Mouse (Mus musculus) kidney, postnatal 0 days (tissue): Measurements from ENCODE around the gene Zpbp. TPM values are rescaled to one million over a fixed set of nuclear protein-coding genes. Genes with fewer than 3 reads are reported as not detected.

Experiments used
- ATAC-seq: fragments of 200-750 bp; cut with Nextera tagmentation; replicated peaks from 2 replicates; pipeline ENCODE4 v1.8.0; 2017; ENCODE audit warnings: low read depth, moderate number of reproducible peaks, moderate TSS enrichment, moderate library complexity; ENCODE audit not compliant: low FRiP score
- DNase-seq: peaks from one replicate; pipeline ENCODE4 v3.0.0-alpha.2; 2016; ENCODE audit warnings: low spot score
- H3K27ac ChIP-seq: fragments of 300-500 bp; sonication (generic); 2 replicates; pipeline ENCODE4 v1.5.1; 2014; ENCODE audit warnings: mild to moderate bottlenecking
- H3K27me3 ChIP-seq: fragments of 300-500 bp; sonication (generic); 2 replicates; pipeline ENCODE4 v1.6.1; 2014; ENCODE audit warnings: low read length, mixed read lengths; ENCODE audit not compliant: insufficient read depth
- H3K36me3 ChIP-seq: fragments of 300-500 bp; sonication (generic); 2 replicates; pipeline ENCODE4 v1.6.1; 2014; ENCODE audit warnings: low read length, mixed read lengths; ENCODE audit not compliant: insufficient read depth
- H3K4me1 ChIP-seq: fragments of 300-500 bp; sonication (generic); replicated peaks from 2 replicates; pipeline ENCODE4 v1.6.1; 2014; ENCODE audit warnings: antibody characterized with exemption, low read length, mixed read lengths; ENCODE audit not compliant: insufficient read depth
- H3K4me2 ChIP-seq: fragments of 300-500 bp; sonication (generic); 2 replicates; pipeline ENCODE4 v1.6.1; 2014; ENCODE audit warnings: mild to moderate bottlenecking, low read length, moderate library complexity, mixed read lengths
- H3K4me3 ChIP-seq: fragments of 300-500 bp; sonication (generic); replicated peaks from 2 replicates; pipeline ENCODE4 v1.5.1; 2014; ENCODE audit warnings: low read depth, low read length
- H3K9ac ChIP-seq: fragments of 300-500 bp; sonication (generic); 2 replicates; pipeline ENCODE4 v1.6.1; 2014; ENCODE audit warnings: low read depth, low read length
- H3K9me3 ChIP-seq: fragments of 300-500 bp; sonication (generic); replicated peaks from 2 replicates; pipeline ENCODE4 v1.6.1; 2016; ENCODE audit warnings: low read length, inconsistent platforms, mixed read lengths
- CTCF ChIP-seq: IDR thresholded peaks from 2 replicates; pipeline ENCODE4 v1.5.1; 2016; ENCODE audit warnings: antibody characterized with exemption, low read depth, mild to moderate bottlenecking, moderate library complexity
- WGBS: fragments of 180-500 bp; shearing (Covaris S2); extraction: QIAGEN DNeasy Blood & Tissue Kit; methylation state at CpG from one replicate; pipeline ENCODE4 v1.1.7; 2014; 5-methylcytosine and 5-hydroxymethylcytosine counted together
- polyA plus RNA-seq: library from polyadenylated mRNA; unstranded; fragments of >200 nt; fragmentation: Nextera tagmentation; extraction: Ambion mirVana; gene quantifications from 2 replicates; pipeline ENCODE4 v1.2.1, GENCODE M21; 2015

Zpbp gene
- polyA plus RNA-seq, 1 experiment from 2014 or later, result 0.68 TPM

- no peak for DNase-seq
- H3K4me3 ChIP-seq, result no peak overlapping the region
- no peaks in the 10 kb centered on the region for H3K27me3 ChIP-seq
These were observed 69.0 kb downstream of the Zpbp start for GRCm38 (mm10) chr11:11393164-11393563.

GRCm38 (mm10) chr11:11371305-11371704 is 90.9 kb downstream of the Zpbp start:
- no peak overlapping the region for H3K27ac ChIP-seq
- H3K27me3 ChIP-seq, result no peaks in the 10 kb centered on the region
- H3K9ac ChIP-seq, result no peak overlapping the region
- no peaks in the 10 kb centered on the region for H3K36me3 ChIP-seq
- no peaks in the 10 kb centered on the region for H3K4me1 ChIP-seq
- H3K4me3 ChIP-seq, result no peak overlapping the region
- WGBS, result 87% methylated on average over 5 of the region's 5 CpGs
- no peaks in the 10 kb centered on the region for H3K9me3 ChIP-seq
- TF ChIP-seq CTCF, result no peak
- DNase-seq, result no peak
- no peak overlapping the region for H3K4me2 ChIP-seq
- ATAC-seq, result no peak

More at GRCm38 (mm10) chr11:11393164-11393563, 69.0 kb downstream of the Zpbp start:
- H3K27ac ChIP-seq, result no peak overlapping the region
- no peak for TF ChIP-seq CTCF
- H3K9ac ChIP-seq, result no peak overlapping the region
- ATAC-seq, result no peak
- no peak overlapping the region for H3K4me2 ChIP-seq
- whole genome bisulfite sequencing, result 90% methylated on average over 10 of the region's 10 CpGs
- no peaks in the 10 kb centered on the region for H3K4me1 ChIP-seq
- H3K9me3 ChIP-seq, result no peaks in the 10 kb centered on the region
- no peaks in the 10 kb centered on the region for H3K36me3 ChIP-seq

GRCm38 (mm10) chr11:11283512-11283911 is 178.7 kb downstream of the Zpbp start:
- Histone ChIP-seq H3K4me3 (no peak overlapping the region), H3K27me3 (no peaks in the 10 kb centered on the region), H3K9me3 (no peaks in the 10 kb centered on the region), H3K4me1 (no peaks in the 10 kb centered on the region), H3K27ac (no peak overlapping the region), H3K9ac (no peak overlapping the region), H3K4me2 (no peak overlapping the region), H3K36me3 (no peaks in the 10 kb centered on the region)
- 60% methylated on average over 3 of the region's 3 CpGs for WGBS
- peak; percentile 1 for DNase-seq
- no peak for TF ChIP-seq CTCF
- no peak for ATAC-seq

- H3K27ac ChIP-seq, result no peak overlapping the region
- no peak overlapping the region for H3K4me3 ChIP-seq
- no peak overlapping the region for H3K9ac ChIP-seq
- no peaks in the 10 kb centered on the region for H3K27me3 ChIP-seq
- H3K9me3 ChIP-seq, result no peaks in the 10 kb centered on the region
- ATAC-seq (no peak), DNase-seq (no peak)
- H3K4me1 ChIP-seq, result no peaks in the 10 kb centered on the region
- H3K4me2 ChIP-seq, result no peak overlapping the region
- TF ChIP-seq CTCF, result no peak
- H3K36me3 ChIP-seq, result no peaks in the 10 kb centered on the region
These were observed 182.1 kb downstream of the Zpbp start for GRCm38 (mm10) chr11:11280128-11280527.

- no peak overlapping the region for H3K4me2 ChIP-seq
- 77% methylated on average over 1 of the region's 1 CpGs for whole genome bisulfite sequencing
- no peak overlapping the region for H3K27ac ChIP-seq
- no peak for DNase-seq
- H3K9ac ChIP-seq, result no peak overlapping the region
- no peak for ATAC-seq
- H3K27me3 ChIP-seq, result no peaks in the 10 kb centered on the region
- no peak for TF ChIP-seq CTCF
- no peaks in the 10 kb centered on the region for H3K9me3 ChIP-seq
- H3K4me3 ChIP-seq, result no peak overlapping the region
- no peaks in the 10 kb centered on the region for H3K36me3 ChIP-seq
- no peaks in the 10 kb centered on the region for H3K4me1 ChIP-seq
These were observed 204.9 kb downstream of the Zpbp start for GRCm38 (mm10) chr11:11257348-11257747.

GRCm38 (mm10) chr11:11242694-11243377 is 219.4 kb downstream of the Zpbp start:
- no peaks in the 10 kb centered on the region for H3K36me3 ChIP-seq
- DNase-seq, result no peak
- H3K4me3 ChIP-seq, result no peak overlapping the region
- no peak overlapping the region for H3K4me2 ChIP-seq
- no peak for ATAC-seq
- no peaks in the 10 kb centered on the region for H3K27me3 ChIP-seq
- 65% methylated on average over 6 of the region's 6 CpGs for WGBS
- H3K9ac ChIP-seq, result no peak overlapping the region
- H3K4me1 ChIP-seq, result no peaks in the 10 kb centered on the region
- no peak overlapping the region for H3K27ac ChIP-seq
- H3K9me3 ChIP-seq, result no peaks in the 10 kb centered on the region
- TF ChIP-seq CTCF, result no peak

GRCm38 (mm10) chr11:11239346-11239745 is 222.9 kb downstream of the Zpbp start:
- Histone ChIP-seq H3K36me3 (no peaks in the 10 kb centered on the region), H3K27ac (no peak overlapping the region), H3K9me3 (no peaks in the 10 kb centered on the region), H3K4me1 (no peaks in the 10 kb centered on the region), H3K4me2 (no peak overlapping the region), H3K9ac (no peak overlapping the region), H3K4me3 (no peak overlapping the region), H3K27me3 (no peaks in the 10 kb centered on the region)
- DNase-seq (no peak), ATAC-seq (no peak)
- peak; percentile 53 for TF ChIP-seq CTCF
- WGBS, result 86% methylated on average over 1 of the region's 1 CpGs

Other genes with a start within 250 kb of the Zpbp start
- gene Spata48, start 314 bp downstream of the Zpbp start, polyA plus RNA-seq, result 2.3 and 2.9 TPM in 2 replicates
- gene 4930512M02Rik, start 165.4 kb upstream of the Zpbp start, polyA plus RNA-seq, result not detected in 2 replicates
- 0.32 and 0.63 TPM in 2 replicates for gene Ikzf1, start 222.6 kb upstream of the Zpbp start, polyA plus RNA-seq